Mouse (Mus musculus) central nervous system, embryonic 18 days (tissue): ENCODE measurements around the gene Cebpb. TPM values are rescaled to one million over a fixed set of nuclear protein-coding genes. Genes with fewer than 3 reads are reported as not detected.

Experiments
- polyA plus RNA-seq: library from polyadenylated mRNA; depleted of rRNA; stranded (reverse); fragments of >200 nt; gene quantifications from 2 replicates; pipeline ENCODE4 v1.2.3, GENCODE M21; 2012; rRNA removed

Cebpb gene
- polyA plus RNA-seq: 6.5 and 11.2 TPM in 2 replicates

DNA sequence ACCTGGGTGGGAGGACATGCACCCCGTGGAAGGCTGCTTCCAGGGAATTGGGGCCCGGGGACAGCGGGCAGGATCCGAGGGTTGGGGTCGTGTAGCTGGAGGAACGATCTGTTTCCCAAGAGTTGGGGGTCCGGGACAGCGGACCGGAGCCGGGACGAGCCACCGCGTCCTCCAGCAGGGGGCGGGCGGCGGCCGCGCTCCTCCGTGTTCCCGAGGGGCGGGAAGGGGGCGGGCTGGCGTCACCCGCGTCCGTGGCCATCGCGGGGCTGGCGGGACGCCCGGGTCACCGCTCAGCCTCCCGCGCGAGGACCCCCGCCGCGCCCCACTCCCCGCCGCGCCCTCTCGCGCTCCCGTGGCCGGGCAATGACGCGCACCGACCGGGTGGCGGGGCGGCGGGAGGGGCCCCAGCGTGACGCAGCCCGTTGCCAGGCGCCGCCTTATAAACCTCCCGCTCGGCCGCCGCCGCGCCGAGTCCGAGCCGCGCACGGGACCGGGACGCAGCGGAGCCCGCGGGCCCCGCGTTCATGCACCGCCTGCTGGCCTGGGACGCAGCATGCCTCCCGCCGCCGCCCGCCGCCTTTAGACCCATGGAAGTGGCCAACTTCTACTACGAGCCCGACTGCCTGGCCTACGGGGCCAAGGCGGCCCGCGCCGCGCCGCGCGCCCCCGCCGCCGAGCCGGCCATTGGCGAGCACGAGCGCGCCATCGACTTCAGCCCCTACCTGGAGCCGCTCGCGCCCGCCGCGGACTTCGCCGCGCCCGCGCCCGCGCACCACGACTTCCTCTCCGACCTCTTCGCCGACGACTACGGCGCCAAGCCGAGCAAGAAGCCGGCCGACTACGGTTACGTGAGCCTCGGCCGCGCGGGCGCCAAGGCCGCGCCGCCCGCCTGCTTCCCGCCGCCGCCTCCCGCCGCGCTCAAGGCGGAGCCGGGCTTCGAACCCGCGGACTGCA lies at the start of gene Cebpb:
Gene Cebpb, plus strand, starts transcription at position 418 of the 954 bp plus-strand sequence.

DNA sequence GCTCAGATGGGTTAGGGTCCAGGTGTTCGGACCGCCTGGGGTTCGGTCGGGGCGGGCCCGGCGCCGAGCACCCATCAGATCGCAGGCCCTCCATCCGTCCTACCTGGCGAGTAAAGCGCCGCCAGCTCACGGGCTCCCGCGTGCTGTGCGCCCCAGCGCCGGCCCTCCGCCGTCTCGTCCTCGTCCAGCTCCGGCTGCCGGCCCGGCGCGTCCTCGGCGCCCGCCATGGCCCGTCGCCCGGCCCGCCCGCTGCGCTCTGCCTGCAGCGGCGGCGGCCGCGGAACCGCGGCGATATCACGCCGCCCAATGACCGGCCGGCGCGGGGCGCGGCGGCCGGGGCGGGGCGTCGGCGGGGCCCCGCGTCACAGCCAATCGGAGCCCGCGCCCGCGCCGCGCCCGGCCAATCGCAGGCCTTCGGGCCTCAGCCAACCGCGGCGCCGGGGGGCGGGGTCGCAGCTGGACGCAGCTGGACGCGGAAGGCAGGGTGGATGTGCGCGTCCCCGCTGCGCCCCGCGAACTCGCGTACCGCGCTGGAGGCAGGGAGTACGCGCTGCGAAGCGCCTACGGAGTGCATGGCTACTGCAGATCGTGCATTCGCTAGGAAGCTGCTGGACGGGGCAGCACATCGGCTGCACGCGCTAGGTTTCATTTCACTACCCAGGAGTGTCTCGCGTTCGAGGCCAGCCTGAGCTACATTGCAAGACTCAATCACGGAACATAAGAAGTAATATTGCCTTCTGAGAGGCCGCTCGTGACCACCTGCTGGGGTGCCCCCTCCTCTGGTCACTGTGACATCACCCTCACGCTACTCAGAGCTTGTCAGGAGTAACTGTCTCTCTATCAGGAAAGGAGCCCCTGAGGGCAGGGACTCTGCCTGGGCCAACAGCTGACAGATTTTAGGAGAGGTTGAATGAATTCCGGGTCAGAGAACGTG lies 27.2 kb upstream of the Cebpb start, which contains the start of gene Gm20431:
Gene Gm20431, minus strand, starts transcription at position 227 of the 934 bp plus-strand sequence.

DNA sequence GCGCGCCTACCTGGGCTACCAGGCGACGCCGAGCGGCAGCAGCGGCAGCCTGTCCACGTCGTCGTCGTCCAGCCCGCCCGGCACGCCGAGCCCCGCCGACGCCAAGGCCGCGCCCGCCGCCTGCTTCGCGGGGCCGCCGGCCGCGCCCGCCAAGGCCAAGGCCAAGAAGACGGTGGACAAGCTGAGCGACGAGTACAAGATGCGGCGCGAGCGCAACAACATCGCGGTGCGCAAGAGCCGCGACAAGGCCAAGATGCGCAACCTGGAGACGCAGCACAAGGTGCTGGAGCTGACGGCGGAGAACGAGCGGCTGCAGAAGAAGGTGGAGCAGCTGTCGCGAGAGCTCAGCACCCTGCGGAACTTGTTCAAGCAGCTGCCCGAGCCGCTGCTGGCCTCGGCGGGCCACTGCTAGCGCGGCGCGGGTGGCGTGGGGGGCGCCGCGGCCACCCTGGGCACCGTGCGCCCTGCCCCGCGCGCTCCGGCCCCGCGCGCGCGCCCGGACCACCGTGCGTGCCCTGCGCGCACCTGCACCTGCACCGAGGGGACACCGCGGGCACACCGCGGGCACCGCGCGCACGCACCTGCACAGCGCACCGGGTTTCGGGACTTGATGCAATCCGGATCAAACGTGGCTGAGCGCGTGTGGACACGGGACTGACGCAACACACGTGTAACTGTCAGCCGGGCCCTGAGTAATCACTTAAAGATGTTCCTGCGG lies 945 bp downstream of the Cebpb start, which contains the start of gene Tmem189:
Gene Tmem189, minus strand, starts transcription at position 322 of the 718 bp plus-strand sequence.

Other genes starting within 250 kb of the Cebpb start
- gene Rnf114, start 196.3 kb upstream of the Cebpb start, polyA plus RNA-seq: 99.2 and 101 TPM in 2 replicates
- 36.9 and 41.0 TPM in 2 replicates for gene Spata2, start 196.0 kb upstream of the Cebpb start, polyA plus RNA-seq
- gene Snai1, start 150.7 kb upstream of the Cebpb start, polyA plus RNA-seq: 4.3 and 4.5 TPM in 2 replicates
- gene Ube2v1, start 56.8 kb upstream of the Cebpb start, polyA plus RNA-seq: 123 and 141 TPM in 2 replicates
- gene Gm20431, start 27.4 kb upstream of the Cebpb start, polyA plus RNA-seq: 6.4 and 7.0 TPM in 2 replicates
- gene Tmem189, start 907 bp downstream of the Cebpb start, polyA plus RNA-seq: 49.9 and 51.5 TPM in 2 replicates
- 45.4 and 45.9 TPM in 2 replicates for gene Ptpn1, start 243.1 kb downstream of the Cebpb start, polyA plus RNA-seq